ENCODE assay signal across 7 mouse cellular contexts in genomic region chr17:74489024-74489900, GRCm38 (mm10). TPM values are rescaled to one million over a fixed set of nuclear protein-coding genes. Genes with fewer than 3 reads are reported as not detected.
DNase-seq lines count a peak whose midpoint lies in the region; ATAC-seq lines count a peak whose summit lies in the region.

TSS of gene Yipf4 (plus strand) at chr17:74489493.

- DNase-seq in adrenal gland, postnatal 14 days = peak; percentile 98
- DNase-seq in embryonic facial prominence, embryonic 11.5 days (ENCODE audit: low spot score) = peak; percentile 98
- peak; percentile 98 for DNase-seq in kidney, adult 11 months
- peak; percentile 93 for DNase-seq in limb, embryonic 10.5 days (ENCODE audit: low spot score)
- peak; percentile 94 for DNase-seq in spleen, adult 12 weeks (ENCODE audit: low spot score)

- H3K9ac ChIP-seq in embryonic facial prominence, embryonic 11.5 days (replicated peaks; ENCODE audit: low read length) = peak within 1 kb of the TSS; percentile 84
- H3K9ac ChIP-seq in midbrain, embryonic 13.5 days (replicated peaks) = peak within 1 kb of the TSS; percentile 95

- H3K27ac ChIP-seq in embryonic facial prominence, embryonic 11.5 days (replicated peaks; ENCODE audit: low read depth, low read length) = no peak within 1 kb of the TSS
- H3K27ac ChIP-seq in limb, embryonic 10.5 days = peak within 1 kb of the TSS; percentile 86
- H3K27ac ChIP-seq in midbrain, embryonic 13.5 days = peak within 1 kb of the TSS; percentile 74

- H3K4me1 ChIP-seq in embryonic facial prominence, embryonic 11.5 days (ENCODE audit: control insufficient read depth, insufficient read depth, low read length) = no peaks in the 10 kb centered on the region
- peaks cover 4% of the 10 kb centered on the region; the same call in 1 of the 2 replicates for H3K4me1 ChIP-seq in limb, embryonic 10.5 days
- peaks cover 15% of the 10 kb centered on the region for H3K4me1 ChIP-seq in midbrain, embryonic 13.5 days (replicated peaks)

- peak within 1 kb of the TSS; percentile 67 for H3K4me2 ChIP-seq in embryonic facial prominence, embryonic 11.5 days (ENCODE audit: low read depth, low read length)
- H3K4me2 ChIP-seq in midbrain, embryonic 13.5 days (replicated peaks) = peak within 1 kb of the TSS; percentile 73

- no peaks in the 10 kb centered on the region for H3K9me3 ChIP-seq in embryonic facial prominence, embryonic 11.5 days (replicated peaks; ENCODE audit: control insufficient read depth, low read length)
- no peaks in the 10 kb centered on the region for H3K9me3 ChIP-seq in limb, embryonic 10.5 days (replicated peaks)
- no peaks in the 10 kb centered on the region for H3K9me3 ChIP-seq in midbrain, embryonic 13.5 days

- H3K27me3 ChIP-seq in embryonic facial prominence, embryonic 11.5 days (ENCODE audit: control insufficient read depth, insufficient read depth, low read length) = no peaks in the 10 kb centered on the region
- no peaks in the 10 kb centered on the region for H3K27me3 ChIP-seq in limb, embryonic 10.5 days (ENCODE audit: low read depth, poor library complexity, severe bottlenecking)
- H3K27me3 ChIP-seq in midbrain, embryonic 13.5 days = peaks cover 8% of the 10 kb centered on the region; the same call in 1 of the 2 replicates

- WGBS in embryonic facial prominence, embryonic 11.5 days = 5% methylated on average over 57 of the region's 58 CpGs
- 4% methylated on average over 58 of the region's 58 CpGs for WGBS in limb, embryonic 10.5 days
- WGBS in midbrain, embryonic 13.5 days = 5% methylated on average over 58 of the region's 58 CpGs

- peak; percentile 99 for ATAC-seq in embryonic facial prominence, embryonic 11.5 days (replicated peaks; ENCODE audit: insufficient number of reproducible peaks, low FRiP score, low TSS enrichment, low read depth)
- peak; percentile 98 for ATAC-seq in granulocyte monocyte progenitor cell, adult 5-6 weeks (replicated peaks; ENCODE audit: poor library complexity, severe bottlenecking)
- peak; percentile 100 for ATAC-seq in midbrain, embryonic 13.5 days

- peaks cover 2% of the 10 kb centered on the region for H3K36me3 ChIP-seq in embryonic facial prominence, embryonic 11.5 days (replicated peaks; ENCODE audit: control insufficient read depth, insufficient read depth, low read depth, low read length)
- H3K36me3 ChIP-seq in limb, embryonic 10.5 days = peaks cover 22% of the 10 kb centered on the region
- peaks cover 25% of the 10 kb centered on the region for H3K36me3 ChIP-seq in midbrain, embryonic 13.5 days

- H3K4me3 ChIP-seq in embryonic facial prominence, embryonic 11.5 days (ENCODE audit: low read depth, low read length) = peak within 1 kb of the TSS; percentile 96
- H3K4me3 ChIP-seq in limb, embryonic 10.5 days = peak within 1 kb of the TSS; percentile 76
- peak within 1 kb of the TSS; percentile 96 for H3K4me3 ChIP-seq in midbrain, embryonic 13.5 days (replicated peaks)

RNA-seq across cellular contexts. Expression of gene Yipf4, which starts in this region (rescaled TPM):
- 115 and 123 TPM in 2 replicates for total RNA-seq in adrenal gland, postnatal 14 days (2021)
- 52.6 and 63.5 TPM in 2 replicates for polyA plus RNA-seq in embryonic facial prominence, embryonic 11.5 days (2014; fragmentation: Nextera tagmentation; extraction: Ambion mirVana)
- total RNA-seq in granulocyte monocyte progenitor cell, adult 5-6 weeks (2014; fragmentation: Nextera tagmentation) = 22.9 and 56.6 TPM in 2 replicates
- 46.2 and 59.6 TPM in 2 replicates for total RNA-seq in granulocyte monocyte progenitor cell, adult 5-6 weeks (2017)
- polyA plus RNA-seq in limb, embryonic 10.5 days (2016; fragmentation: Nextera tagmentation; extraction: Ambion mirVana) = 30.0 and 31.2 TPM in 2 replicates
- polyA plus RNA-seq in midbrain, embryonic 13.5 days (2015; fragmentation: Nextera tagmentation; extraction: Ambion mirVana) = 54.1 and 58.2 TPM in 2 replicates
